Mouse (Mus musculus): ENCODE data around the gene Slc29a3.
A peak's percentile ranks its signal among the peaks of the same experiment; 100 is the strongest.

The Slc29a3 gene

GRCm38 (mm10) chr10:60752040-60753020 lies at the start of gene Slc29a3:
Slc29a3 (minus strand) TSS chr10:60752794.
- DNase-seq, result peak; percentile 95 to 97

- DNase-seq, result no peak
Measured at GRCm38 (mm10) chr10:60801898-60802412, 49.4 kb upstream of the Slc29a3 start.

GRCm38 (mm10) chr10:60801168-60801897 lies 48.7 kb upstream of the Slc29a3 start:
- no peak for DNase-seq

DNA sequence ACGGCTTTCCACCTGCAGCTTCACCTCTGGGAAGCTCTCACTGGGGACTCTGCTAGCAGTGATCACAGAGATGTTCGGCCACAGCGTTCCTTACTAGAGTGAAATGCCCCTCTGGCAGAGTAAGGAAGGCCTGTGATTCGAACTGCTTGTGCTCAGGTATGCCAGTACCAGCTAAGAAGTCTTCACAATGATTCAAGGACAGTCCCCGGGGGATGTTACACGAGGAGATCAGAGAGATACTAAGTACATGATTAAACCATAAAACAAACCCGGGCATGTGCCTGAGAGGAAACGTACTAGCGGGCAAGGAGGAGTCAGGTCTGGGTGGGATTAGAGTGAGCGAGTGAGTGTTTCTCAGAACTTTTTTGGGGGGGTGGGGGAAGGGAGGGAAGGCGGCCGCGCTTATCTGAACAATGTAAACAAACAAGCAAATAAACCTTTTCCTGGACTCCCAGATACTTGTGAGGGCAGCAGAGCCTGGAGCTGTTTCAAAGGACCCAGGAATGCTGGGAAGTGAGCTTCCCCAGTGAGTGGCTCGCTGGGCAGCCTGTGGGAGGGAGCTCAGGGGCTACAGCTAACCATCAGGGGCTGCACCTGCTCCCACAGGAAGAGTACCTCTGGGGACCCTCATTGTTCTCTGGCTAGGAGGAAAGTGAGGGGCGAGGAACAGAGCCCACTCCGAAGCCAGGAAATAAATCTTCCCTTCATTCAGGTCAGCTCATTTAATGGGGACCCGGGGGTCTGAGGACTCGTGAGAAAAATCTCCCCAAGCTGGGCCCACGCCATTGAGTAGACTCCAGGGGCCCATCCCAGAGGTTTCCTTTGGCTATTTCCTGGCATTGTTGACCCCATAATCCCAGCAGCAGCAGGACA lies 47.9 kb upstream of the Slc29a3 start:
- no peak for DNase-seq

- no peak for DNase-seq
Measured at GRCm38 (mm10) chr10:60797682-60798422, 45.3 kb upstream of the Slc29a3 start.

- DNase-seq, result no peak
Measured at GRCm38 (mm10) chr10:60796474-60796873, 43.9 kb upstream of the Slc29a3 start.

GRCm38 (mm10) chr10:60796028-60796427 lies 43.4 kb upstream of the Slc29a3 start:
- DNase-seq, result no peak

DNA sequence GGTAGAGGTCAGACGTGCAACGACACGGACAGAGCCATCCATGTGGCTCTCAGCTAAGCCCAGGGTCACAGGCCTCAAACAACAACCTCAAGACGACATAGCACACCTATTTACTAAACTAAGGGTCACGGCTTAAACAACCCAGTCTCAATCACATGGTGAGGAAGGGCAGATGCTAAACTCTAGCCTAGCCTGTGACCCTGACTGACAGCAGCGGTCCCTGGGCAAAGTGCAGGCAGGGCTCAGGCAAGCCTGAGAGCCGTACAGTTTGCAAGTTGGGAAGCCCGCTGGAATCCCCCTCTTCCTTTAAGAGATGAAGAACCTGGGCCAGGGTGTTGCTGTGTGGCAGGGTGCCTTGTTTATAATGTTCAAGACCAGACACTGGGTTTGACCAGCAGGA lies 42.2 kb upstream of the Slc29a3 start:
- no peak for DNase-seq

GRCm38 (mm10) chr10:60794374-60794773 lies 41.8 kb upstream of the Slc29a3 start:
- DNase-seq, result no peak

DNA sequence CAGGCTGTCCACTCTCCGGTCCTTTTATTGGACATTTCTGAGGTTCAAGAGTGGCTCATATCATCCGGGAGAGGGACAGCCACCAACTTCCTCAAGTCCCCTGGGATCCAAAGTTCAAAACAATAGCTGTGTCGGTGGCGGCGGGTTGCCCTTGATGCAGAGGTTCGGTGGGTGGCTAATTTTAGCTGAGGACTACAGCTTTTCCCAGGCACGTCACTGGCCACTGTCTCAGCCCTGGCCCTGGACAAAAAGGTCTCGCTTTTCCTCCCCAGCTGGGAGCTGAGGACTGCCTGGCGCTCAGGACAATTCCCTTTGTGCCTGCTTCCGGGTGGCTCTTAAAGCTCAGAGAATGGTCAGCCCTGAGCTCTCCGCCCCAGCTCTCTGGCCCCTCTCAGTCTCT lies 40.2 kb upstream of the Slc29a3 start:
- DNase-seq, result peak; percentile 42 to 61

- DNase-seq, result no peak
Measured at GRCm38 (mm10) chr10:60792365-60792764, 39.8 kb upstream of the Slc29a3 start.

DNA sequence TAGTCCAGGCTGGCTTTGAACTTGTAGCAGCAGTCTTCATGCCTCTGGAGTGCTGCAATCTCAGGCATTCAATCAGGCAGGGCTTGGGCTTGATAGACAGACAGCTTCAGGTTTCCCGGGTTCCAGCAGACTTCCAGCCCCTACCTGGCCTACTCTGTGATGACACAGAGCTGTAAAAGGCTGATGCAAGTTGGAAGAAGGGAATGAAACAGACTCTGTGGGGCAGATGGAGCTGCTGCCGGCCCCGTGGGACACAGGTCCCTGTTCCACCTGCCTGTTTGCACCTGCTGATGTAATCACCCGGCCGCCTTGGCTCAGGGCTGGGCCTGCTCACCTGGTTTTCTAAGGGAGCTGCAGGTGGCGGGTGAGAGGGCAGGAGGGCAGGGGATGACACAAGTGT lies 38.3 kb upstream of the Slc29a3 start:
- no peak for DNase-seq

DNA sequence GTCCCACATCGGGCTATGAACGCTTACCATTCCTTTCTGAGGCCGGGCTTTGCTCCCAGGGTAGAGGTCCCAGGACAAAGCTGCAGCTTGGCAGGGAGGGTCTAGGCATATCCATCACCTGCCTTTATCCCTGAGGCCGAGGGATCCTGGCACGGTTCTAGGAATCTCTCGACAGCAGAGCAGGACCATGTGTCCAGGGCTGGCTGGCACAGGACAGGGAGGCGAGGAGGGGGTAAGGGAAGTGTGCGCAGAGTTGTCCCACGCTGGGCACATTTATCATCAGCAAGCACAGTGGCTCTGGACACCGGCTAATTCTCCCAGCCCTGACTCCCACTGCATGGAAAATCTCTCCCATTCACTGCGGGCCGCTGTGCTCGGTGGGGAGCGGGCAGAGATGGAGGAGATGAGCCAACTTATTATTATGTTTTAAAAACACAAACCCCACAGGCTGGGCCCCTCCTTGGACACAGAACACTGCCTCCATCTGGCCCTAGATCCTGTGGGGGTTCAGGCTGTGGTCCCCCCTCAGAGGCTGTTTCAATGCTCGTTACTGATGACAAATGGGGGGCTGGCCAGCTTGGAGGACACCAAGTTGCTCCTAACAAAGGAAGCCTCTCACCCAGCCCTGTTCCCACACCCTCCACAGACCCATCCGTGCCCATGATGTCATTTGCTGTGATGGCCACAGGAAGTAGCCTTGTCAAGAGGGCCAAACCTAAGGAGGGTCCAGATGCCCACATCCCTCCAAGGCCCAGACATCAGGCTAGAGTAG lies 34.9 kb upstream of the Slc29a3 start:
- DNase-seq, result no peak

DNA sequence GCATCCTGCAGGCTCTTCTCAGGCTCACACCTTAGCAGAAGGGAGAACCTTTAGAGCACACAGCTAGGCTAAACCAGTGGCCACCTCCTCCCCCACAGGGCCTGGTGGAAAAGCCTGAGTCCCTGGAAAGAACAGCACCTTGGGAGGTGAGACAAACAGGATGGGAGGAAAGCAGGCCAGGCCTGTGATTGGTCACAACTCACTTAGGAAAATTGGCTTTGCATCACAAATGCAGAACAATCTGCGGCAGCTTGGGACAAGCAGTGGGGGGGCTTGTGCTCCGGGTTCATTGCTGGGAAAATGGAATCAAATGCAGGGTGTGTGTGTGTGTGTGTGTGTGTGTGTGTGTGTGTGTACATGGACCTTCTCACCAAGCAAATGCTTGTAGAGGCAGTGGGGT lies 31.0 kb upstream of the Slc29a3 start:
- DNase-seq, result peak in 1 of 2 experiments; percentile 29

DNA sequence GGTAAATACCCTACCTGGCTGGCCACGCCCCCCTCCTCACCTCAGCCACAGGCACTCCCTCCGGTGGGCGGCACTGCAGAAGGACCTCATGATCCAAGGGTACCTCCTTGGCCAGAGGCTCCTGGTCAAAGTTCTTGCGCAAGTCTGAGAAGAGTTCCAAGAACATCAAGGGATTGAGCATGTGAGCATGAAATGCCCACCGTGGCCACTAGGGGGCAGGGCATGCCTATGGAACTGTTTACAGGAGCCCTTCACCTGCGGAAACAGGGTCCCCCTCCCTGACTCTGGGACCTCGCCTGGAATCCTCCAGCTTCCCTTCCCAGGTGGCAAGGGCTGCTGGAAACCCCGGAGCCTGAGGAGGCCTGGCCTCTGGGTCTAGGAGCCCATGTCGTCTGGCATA lies 27.0 kb upstream of the Slc29a3 start:
- peak; percentile 68 to 85 for DNase-seq

GRCm38 (mm10) chr10:60778542-60778941 lies 25.9 kb upstream of the Slc29a3 start:
- DNase-seq, result no peak

DNA sequence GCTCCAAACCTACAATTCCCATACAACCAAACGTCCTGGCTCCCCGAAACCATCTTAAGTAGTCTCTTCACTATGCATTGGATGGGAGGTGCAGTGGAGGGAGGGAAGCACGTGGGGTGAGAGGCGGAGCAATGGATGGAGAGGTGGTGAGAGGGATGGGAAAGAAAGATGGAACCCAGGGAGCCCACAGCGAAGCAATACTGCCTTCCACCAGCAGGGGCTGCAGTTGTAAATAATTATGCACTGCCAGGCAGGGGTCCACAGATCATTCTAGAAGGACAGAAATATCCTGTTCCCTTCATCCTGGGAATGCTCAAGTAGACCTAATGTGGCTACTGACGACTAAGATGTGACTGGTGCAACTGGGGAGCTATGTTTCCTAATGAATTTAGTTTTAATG lies 22.9 kb upstream of the Slc29a3 start:
- no peak for DNase-seq

DNA sequence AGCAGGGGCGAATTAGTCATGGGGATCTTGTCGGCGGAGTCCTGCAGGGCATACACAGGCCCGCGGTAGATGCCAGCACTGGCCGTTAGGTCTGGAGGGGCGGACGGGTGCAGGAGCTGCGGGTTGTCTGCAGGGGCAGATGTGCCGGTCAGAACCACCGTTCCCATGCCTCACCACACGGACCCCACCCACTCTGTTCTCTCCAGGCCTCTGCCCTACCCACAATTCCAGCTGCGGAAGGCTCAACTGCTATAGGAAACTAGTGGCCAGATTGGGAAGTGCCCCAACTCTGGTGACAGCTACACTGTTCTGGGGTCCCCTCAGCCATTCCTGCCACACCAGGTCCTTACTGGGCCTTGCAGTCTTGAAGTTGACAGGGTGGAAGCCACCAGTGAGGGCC lies 22.0 kb upstream of the Slc29a3 start:
- DNase-seq, result no peak

GRCm38 (mm10) chr10:60770855-60771254 lies 18.3 kb upstream of the Slc29a3 start:
- DNase-seq, result no peak

DNA sequence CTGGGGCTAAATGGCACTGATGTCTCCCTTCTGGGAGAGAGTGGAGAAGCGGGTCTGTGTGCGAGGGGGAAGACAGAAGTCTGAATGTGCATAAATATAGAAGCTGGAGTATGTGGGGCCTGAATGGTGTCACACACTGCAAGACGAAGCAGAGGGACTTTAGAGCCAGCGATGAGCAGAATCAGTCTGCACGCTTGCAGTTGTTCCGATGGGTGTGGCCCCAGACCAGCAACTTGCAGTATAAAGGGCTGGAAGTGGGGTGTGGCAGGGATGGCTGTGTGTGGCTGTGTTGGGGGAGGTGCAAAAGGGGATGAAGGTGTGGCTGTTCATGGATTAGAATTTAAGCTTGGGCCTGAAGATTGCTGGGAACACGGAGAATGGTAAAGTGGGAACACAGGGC lies 16.0 kb upstream of the Slc29a3 start:
- no peak for DNase-seq

DNA sequence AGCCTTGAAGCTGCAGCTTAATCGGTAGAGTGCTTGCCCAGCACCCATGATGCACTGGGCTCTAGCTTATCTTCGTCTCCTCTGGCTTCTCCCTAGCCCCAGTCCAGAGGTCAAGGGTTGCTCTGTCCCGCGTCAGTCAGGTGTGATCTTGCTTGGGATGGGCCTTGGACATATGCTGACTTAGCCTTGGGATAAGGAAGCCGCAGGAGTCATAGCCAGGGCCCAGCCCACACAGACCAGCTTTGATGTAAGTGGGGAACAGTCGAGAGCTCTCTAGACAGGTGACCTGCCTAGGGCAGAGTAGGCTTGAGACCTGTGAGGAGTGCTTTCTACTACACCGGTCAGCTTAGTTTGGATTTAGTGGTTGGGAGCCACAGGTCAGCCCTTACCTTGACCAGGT lies 14.8 kb upstream of the Slc29a3 start:
- no peak for DNase-seq

Measured in kidney, adult 8-10 months (tissue).